Mouse (Mus musculus) hindbrain, embryonic 14.5 days (tissue): ENCODE results near the gene Ajm1. TPM values are rescaled to one million over a fixed set of nuclear protein-coding genes. Genes with fewer than 3 reads are reported as not detected.
"Not testable (repeated sequence)": the region's sequence is repeated elsewhere in the genome, so short reads cannot be mapped to it uniquely, and the experiment has no call there.

Source experiments
- ATAC-seq: fragments of 200-750 bp; cut with Nextera tagmentation; 2 replicates; pipeline ENCODE4 v1.8.0; 2017; ENCODE audit warnings: moderate number of reproducible peaks, mild to moderate bottlenecking, moderate TSS enrichment, moderate library complexity; ENCODE audit not compliant: low FRiP score
- DNase-seq: peaks from one replicate; pipeline ENCODE4 v3.0.0-alpha.2; 2015; ENCODE audit warnings: low spot score
- H3K27ac ChIP-seq: fragments of 300-500 bp; sonication (generic); 2 replicates; pipeline ENCODE4 v1.5.1; 2014; ENCODE audit warnings: mild to moderate bottlenecking, moderate library complexity
- H3K27me3 ChIP-seq: fragments of 300-500 bp; sonication (generic); 2 replicates; pipeline ENCODE4 v1.6.1; 2014; ENCODE audit warnings: mild to moderate bottlenecking, low read length, mixed read lengths; ENCODE audit not compliant: control insufficient read depth, insufficient read depth
- H3K36me3 ChIP-seq: fragments of 300-500 bp; sonication (generic); replicated peaks from 2 replicates; pipeline ENCODE4 v1.6.1; 2014; ENCODE audit not compliant: control insufficient read depth, insufficient read depth
- H3K4me1 ChIP-seq: fragments of 300-500 bp; sonication (generic); replicated peaks from 2 replicates; pipeline ENCODE4 v1.6.1; 2014; ENCODE audit warnings: antibody characterized with exemption, low read length, mixed read lengths; ENCODE audit not compliant: control insufficient read depth, insufficient read depth
- H3K4me2 ChIP-seq: fragments of 300-500 bp; sonication (generic); replicated peaks from 2 replicates; pipeline ENCODE4 v1.6.1; 2014; ENCODE audit warnings: mild to moderate bottlenecking, moderate library complexity
- H3K4me3 ChIP-seq: fragments of 300-500 bp; sonication (generic); replicated peaks from 2 replicates; pipeline ENCODE4 v1.5.1; 2014; ENCODE audit warnings: mild to moderate bottlenecking, low read length
- H3K9ac ChIP-seq: fragments of 300-500 bp; sonication (generic); 2 replicates; pipeline ENCODE4 v1.6.1; 2014
- H3K9me3 ChIP-seq: fragments of 300-500 bp; sonication (generic); 2 replicates; pipeline ENCODE4 v1.6.1; 2016; ENCODE audit warnings: low read length; ENCODE audit not compliant: control insufficient read depth
- WGBS: fragments of 180-500 bp; shearing (Covaris S2); extraction: QIAGEN DNeasy Blood & Tissue Kit; methylation state at CpG from one replicate; pipeline ENCODE4 v1.1.7; 2014; 5-methylcytosine and 5-hydroxymethylcytosine counted together
- polyA plus RNA-seq: library from polyadenylated mRNA; unstranded; fragments of >200 nt; fragmentation: Nextera tagmentation; extraction: Ambion mirVana; gene quantifications from 2 replicates; pipeline ENCODE4 v1.2.1, GENCODE M21; 2014

Gene Ajm1
- polyA plus RNA-seq, 1 experiment from 2014 or later, result 12.7 TPM

DNA sequence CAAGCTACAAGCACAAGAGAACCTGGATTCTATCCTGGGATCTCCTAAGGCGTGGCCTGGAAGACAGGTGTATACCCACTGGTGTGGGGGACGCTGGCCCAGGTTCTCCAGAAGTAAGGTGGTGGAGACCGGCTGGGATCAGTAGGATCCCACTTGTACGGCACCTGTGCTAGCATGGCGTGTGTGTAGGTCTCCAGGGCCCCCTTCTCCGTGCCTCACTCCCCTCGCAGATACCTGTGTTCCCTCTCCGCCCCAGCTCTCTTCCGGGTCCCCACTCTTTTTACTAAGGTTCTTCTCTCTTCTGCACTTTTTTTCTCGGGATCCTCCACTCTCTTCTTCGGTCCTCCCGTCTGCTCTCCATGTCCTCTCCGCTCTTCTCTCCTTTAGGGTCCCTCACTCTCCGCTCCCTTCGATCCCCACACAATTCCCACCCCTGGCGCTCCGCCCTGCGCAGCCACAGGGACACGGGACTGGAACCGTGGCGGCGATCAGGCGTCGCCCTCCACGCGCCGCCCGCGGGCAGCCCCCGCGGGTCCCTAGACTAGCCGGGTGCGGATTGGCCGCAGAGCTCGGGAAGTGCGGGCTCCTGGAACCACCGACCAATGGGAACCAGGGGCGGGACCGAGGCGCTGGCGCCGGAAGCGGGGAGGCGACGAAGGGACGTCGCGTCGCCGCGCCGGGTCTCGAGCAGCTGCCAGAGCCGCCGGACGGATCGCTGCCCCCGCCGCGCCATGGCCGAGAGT is 24.2 kb downstream of the Ajm1 start, which contains the start of gene Edf1:
Edf1 (plus strand) TSS at position 627 of the 743 bp plus-strand sequence.
- Histone ChIP-seq H3K4me1 (peaks cover 20% of the 10 kb centered on the region), H3K9me3 (no peaks in the 10 kb centered on the region), H3K4me3 (peak within 1 kb of the TSS; percentile 96), H3K27ac (peak within 1 kb of the TSS; percentile 78), H3K36me3 (peaks cover 25% of the 10 kb centered on the region), H3K27me3 (no peaks in the 10 kb centered on the region), H3K9ac (peak within 1 kb of the TSS; percentile 99), H3K4me2 (peak within 1 kb of the TSS; percentile 98)
- WGBS, result under 1% methylated on average over 61 of the region's 61 CpGs
- ATAC-seq (peak; percentile 98), DNase-seq (peak; percentile 93)

DNA sequence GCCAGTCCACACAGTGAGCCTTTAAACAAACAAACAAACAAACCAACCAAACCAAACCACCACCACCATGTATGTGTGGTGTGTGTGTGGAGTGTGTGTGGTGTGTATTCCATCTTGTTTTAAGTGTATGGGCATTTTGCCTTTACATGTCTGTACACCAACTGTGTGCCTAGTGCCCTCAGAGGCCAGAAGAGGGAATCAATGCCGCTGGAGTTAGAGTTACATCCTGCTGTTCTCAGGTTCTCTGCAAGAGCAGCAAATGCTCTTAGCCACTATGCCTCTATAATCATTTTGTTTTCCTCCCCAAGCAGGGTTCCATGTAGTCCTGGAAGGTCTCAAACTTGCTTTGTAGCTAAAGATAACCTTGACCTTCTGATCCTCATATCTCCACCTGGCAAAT is 25.3 kb downstream of the Ajm1 start:
- whole genome bisulfite sequencing, result 63% methylated on average over 1 of the region's 1 CpGs
- Histone ChIP-seq H3K36me3 (peaks cover 14% of the 10 kb centered on the region), H3K4me3 (no peak overlapping the region), H3K27ac (no peak overlapping the region), H3K27me3 (no peaks in the 10 kb centered on the region), H3K9ac (no peak overlapping the region), H3K4me1 (peaks cover 20% of the 10 kb centered on the region), H3K4me2 (no peak overlapping the region), H3K9me3 (no peaks in the 10 kb centered on the region)
- no peak for ATAC-seq
- no peak for DNase-seq

DNA sequence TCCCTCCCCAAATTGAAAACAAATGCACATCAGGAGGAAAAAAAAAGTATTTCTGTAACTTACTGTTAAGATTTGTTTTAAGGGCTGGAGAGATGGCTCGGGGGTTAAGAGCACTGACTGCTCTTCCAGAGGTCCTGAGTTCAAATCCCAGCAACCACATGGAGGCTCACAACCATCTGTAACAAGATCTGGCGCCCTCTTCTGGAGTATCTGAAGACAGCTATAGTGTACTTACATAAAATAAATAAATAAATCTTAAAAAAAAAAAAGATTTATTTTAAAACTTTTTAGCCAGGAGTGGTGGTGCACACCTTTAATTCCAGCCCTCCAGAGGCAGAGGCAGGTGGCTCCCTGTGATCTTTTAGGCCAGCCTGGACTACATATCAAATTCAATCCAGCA is 26.1 kb downstream of the Ajm1 start:
- H3K27ac ChIP-seq, H3K9ac ChIP-seq, ATAC-seq, H3K4me2 ChIP-seq, H3K4me3 ChIP-seq, DNase-seq, H3K27me3 ChIP-seq, H3K36me3 ChIP-seq, H3K9me3 ChIP-seq: not testable (repeated sequence)
- WGBS, result 60% methylated on average over 2 of the region's 2 CpGs
- H3K4me1 ChIP-seq, result peaks cover 20% of the 10 kb centered on the region

DNA sequence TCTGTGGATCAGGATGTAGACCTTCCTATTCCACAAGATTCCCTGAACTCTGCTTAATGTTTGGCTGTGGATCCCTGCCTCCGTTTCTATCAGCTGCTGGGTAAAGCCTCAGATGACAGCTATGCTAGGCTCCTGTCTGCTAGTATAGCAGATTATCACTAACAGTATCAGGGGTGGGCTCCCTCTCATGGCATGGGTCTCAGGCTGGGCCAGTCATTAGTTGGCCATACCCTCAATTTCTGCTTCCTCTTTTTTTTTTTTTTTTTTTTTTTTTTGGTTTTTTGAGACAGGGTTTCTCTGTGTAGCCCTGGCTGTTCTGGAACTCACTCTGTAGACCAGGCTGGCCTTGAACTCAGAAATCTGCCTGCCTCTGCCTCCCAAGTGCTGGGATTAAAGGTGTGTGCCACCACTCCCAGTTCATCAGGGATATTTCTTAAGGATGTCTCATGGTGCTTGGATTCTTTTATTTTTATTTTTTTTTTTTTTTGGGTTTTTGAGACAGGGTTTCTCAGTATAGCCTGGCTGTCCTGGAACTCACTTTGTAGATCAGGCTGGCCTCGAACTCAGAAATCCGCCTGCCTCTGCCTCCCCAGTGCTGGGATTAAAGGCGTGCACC is 28.3 kb downstream of the Ajm1 start:
- not testable (repeated sequence) for H3K36me3 ChIP-seq, H3K27ac ChIP-seq, H3K9me3 ChIP-seq, ATAC-seq, H3K4me3 ChIP-seq, DNase-seq, H3K9ac ChIP-seq, H3K27me3 ChIP-seq, H3K4me1 ChIP-seq, H3K4me2 ChIP-seq
- 91% methylated on average over 4 of the region's 4 CpGs for WGBS

DNA sequence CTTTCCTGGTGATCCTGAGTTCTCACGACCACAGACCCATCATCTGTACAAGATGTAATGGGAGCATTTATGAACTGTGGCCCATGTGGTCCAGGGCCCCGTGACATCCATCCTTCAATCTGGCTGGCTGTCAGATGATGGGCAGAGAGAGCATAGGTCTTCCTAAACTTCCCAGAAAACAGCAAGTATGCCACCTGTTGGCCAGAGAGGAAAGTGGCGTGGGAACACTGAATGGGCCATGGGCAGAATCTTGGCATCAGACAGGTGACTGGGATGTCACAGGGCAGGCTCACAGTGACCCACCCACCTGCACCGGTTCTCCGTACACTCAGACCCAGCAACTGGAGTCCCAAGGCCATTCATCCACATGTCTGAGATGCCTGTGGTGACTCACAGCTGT is 30.4 kb downstream of the Ajm1 start:
- Histone ChIP-seq H3K4me2 (no peak overlapping the region), H3K9ac (no peak overlapping the region), H3K36me3 (no peaks in the 10 kb centered on the region), H3K27me3 (no peaks in the 10 kb centered on the region), H3K4me3 (no peak overlapping the region), H3K27ac (no peak overlapping the region), H3K9me3 (no peaks in the 10 kb centered on the region), H3K4me1 (0 out of 2 replicates have a peak, but pooled peaks cover 2% of the 10 kb centered on the region)
- DNase-seq, result no peak
- 35% methylated on average over 5 of the region's 5 CpGs for WGBS
- no peak for ATAC-seq

DNA sequence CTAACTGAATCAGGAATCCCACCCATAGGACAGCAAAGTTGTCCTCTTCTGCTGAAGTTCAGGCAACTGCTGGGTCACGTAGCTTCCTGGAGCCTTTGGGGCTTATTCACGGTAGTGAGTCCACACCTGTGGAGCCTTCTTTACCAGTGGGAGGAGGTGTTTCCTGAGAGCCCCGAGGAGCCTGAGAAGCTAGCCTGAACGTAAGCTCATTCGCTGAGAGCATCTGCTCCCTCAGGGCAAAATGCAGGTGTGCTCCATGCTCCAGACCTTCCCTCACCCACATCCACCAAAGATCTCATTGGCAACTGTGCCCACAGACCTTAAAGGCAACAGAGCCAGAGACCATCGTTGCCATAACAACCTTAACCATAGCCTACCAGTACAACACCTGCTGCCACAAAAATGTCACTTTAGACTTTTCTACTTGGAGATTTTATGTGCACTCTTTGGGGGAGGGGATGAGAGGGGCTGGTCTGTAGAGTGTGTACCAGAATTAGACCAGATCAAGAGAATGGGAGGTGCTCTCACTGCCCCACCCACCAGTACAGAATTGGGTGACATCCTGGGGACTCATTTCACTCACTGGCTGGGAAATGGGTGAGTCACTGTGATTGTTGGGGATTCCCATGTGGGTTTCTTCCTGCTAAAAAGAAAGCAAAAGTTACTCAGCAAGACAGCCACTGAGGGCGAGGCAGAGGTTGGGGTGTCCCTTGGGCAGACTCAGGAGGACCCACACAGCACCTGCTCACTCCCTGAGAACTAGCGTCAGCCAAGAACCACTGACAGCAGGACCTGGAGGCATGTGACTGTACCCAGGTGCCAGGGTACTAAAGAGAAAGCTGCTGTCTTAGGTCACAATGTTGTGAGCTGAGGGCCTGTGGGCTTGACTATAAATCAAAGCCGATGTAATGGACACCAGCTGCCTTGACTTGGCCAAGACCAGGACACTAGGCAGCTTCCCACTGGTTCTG is 32.3 kb downstream of the Ajm1 start:
- WGBS, result 83% methylated on average over 9 of the region's 9 CpGs
- no peak for DNase-seq
- Histone ChIP-seq H3K4me2 (no peak overlapping the region), H3K36me3 (no peaks in the 10 kb centered on the region), H3K27me3 (no peaks in the 10 kb centered on the region), H3K27ac (no peak overlapping the region), H3K4me1 (0 out of 2 replicates have a peak, but pooled peaks cover 6% of the 10 kb centered on the region), H3K9ac (no peak overlapping the region), H3K4me3 (no peak overlapping the region), H3K9me3 (no peaks in the 10 kb centered on the region)
- no peak for ATAC-seq

DNA sequence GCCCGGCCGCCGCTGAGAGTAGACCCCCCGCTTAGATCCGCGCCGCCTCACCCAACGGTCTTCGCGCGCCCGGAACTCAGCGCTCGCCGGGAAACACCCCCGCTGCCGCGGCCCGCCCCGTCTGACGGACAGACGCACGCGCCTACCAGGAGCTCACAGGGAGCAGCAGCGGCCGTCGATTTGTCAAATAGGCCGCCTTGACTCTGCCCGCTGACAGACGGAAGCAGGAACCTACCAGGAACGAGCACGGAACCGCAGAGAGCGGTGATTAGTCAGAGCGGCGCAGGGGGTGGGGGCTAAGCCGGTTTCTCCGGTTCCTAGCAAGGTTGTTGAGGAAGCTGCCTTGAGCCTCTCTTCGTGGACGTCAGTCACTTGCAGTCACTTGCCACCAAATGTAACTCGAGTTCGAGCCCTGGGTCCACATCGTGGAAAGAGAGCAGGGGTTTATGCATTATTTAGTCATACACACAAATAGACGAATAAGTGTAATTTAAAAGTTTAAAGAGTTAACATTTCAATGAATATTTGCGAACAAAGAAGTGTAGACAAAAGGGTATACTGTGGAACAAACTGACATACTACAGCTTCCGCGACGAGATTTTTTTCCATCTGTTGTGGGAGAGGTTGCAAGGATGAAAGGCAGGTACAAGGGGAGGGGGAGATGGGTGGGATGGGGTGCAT is 34.6 kb downstream of the Ajm1 start, which contains the start of gene Traf2:
Traf2 (minus strand) TSS at position 130 of the 681 bp plus-strand sequence.
- Histone ChIP-seq H3K4me1 (0 out of 2 replicates have a peak, but pooled peaks cover 6% of the 10 kb centered on the region), H3K36me3 (no peaks in the 10 kb centered on the region), H3K4me2 (peak within 1 kb of the TSS; percentile 76), H3K27me3 (no peaks in the 10 kb centered on the region), H3K4me3 (peak within 1 kb of the TSS; percentile 65), H3K27ac (no peak within 1 kb of the TSS), H3K9ac (peak within 1 kb of the TSS; percentile 68), H3K9me3 (no peaks in the 10 kb centered on the region)
- WGBS, result 3% methylated on average over 48 of the region's 48 CpGs
- ATAC-seq (peak; percentile 100), DNase-seq (peak; percentile 97)

DNA sequence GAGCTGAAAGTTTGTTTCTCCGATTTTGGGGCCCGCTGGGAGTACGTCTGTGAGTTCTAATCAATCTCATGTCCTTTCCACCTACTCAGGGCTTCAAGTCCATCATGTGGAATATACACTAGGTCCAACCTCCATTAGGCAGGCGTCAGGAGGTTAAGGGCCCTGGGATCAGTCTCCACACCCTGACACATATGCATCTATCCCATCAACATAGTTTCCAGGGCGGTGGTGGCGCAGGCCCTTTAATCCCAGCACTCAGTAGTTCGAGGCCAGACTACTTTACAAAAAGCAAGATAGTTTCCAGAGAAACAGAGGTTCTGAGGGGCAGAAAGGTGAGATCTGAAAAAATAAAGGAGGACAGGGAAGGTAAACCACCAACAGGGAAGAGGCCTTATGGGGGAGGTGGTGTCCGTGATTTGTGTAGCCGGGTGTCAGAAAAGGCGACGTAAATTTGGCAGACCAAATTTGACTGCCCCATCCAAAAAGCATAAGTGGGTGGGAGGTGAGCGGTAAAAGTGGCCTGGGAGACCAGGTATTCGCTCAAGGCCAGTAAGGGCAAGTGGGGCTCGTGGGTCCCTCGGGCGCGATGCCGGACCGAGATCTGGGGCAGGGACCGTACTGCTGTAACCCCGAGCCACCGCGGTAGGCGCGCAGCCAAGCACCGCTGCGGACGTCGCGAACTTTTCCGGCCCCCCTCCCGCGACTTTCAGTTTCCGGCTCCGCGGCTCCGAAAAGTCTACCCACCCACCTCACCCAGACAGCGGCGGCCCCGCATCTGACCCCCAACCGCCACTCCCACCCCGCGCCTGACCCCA is 35.4 kb downstream of the Ajm1 start:
- DNase-seq (no peak), ATAC-seq (peak; percentile 54)
- Histone ChIP-seq H3K4me2 (peak overlapping the region; percentile 76), H3K27me3 (no peaks in the 10 kb centered on the region), H3K36me3 (no peaks in the 10 kb centered on the region), H3K27ac (no peak overlapping the region), H3K9ac (peak overlapping the region; percentile 68), H3K4me3 (peak overlapping the region; percentile 65), H3K9me3 (no peaks in the 10 kb centered on the region), H3K4me1 (0 out of 2 replicates have a peak, but pooled peaks cover 6% of the 10 kb centered on the region)
- WGBS, result 11% methylated on average over 37 of the region's 43 CpGs
